Comparison of ENCODE assay signal across 8 mouse cellular contexts in the genomic region with DNA sequence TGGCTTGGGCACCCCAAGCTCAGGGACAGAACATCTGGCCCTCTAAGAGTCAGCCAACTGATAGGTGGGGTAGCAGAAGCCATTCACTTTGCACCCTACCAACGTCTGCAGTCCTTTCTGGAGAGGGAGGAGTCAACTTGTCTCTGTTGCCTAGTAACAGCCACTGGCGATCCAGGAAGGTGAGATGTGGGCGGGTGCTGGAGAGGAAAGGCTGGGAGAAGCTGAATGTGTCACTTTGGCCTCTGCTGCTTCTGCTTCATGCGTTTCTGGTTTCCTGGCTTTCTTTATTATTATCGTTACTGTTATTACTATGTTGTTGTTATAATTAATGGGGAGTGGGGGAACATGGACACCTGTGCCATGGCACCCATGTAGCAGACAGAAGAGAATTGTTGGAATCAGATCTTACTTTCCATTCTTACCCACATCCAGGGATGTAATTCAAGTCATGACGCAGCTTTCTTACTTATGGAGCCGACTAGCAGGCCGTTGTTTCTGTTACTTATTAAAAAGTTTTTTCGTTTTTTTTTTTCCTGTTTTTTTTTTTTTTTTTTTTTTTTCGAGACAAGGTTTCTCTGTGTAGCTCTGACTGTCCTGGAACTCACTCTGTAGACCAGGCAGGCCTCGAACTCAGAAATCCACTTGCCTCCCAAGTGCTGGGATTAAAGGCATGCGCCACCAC. TPM values are rescaled to one million over a fixed set of nuclear protein-coding genes. Genes with fewer than 3 reads are reported as not detected.
DNase-seq lines count a peak whose midpoint lies in the region; ATAC-seq lines count a peak whose summit lies in the region.

A gene (plus strand): TSS at position 156 of the 682 bp plus-strand sequence.

- no peaks in the 10 kb centered on the region for H3K36me3 ChIP-seq in limb, embryonic 13.5 days
- no peaks in the 10 kb centered on the region for H3K36me3 ChIP-seq in neural tube, embryonic 13.5 days

- ATAC-seq in erythroid progenitor cell, adult 5-6 weeks (replicated peaks; ENCODE audit: low FRiP score, poor library complexity, severe bottlenecking): peak; percentile 68
- no peak for ATAC-seq in limb, embryonic 13.5 days (ENCODE audit: low FRiP score, low read depth)
- no peak for ATAC-seq in neural tube, embryonic 13.5 days (ENCODE audit: low read depth)

- no peak within 1 kb of the TSS for H3K27ac ChIP-seq in limb, embryonic 13.5 days
- no peak within 1 kb of the TSS for H3K27ac ChIP-seq in neural tube, embryonic 13.5 days (replicated peaks)

- H3K4me3 ChIP-seq in limb, embryonic 13.5 days: no peak within 1 kb of the TSS
- no peak within 1 kb of the TSS for H3K4me3 ChIP-seq in neural tube, embryonic 13.5 days

- DNase-seq in layer of hippocampus, adult 18-20 months (ENCODE audit: low spot score in 2 of 2): no peak
- DNase-seq in layer of hippocampus, adult 9-10 months (ENCODE audit: low spot score): no peak
- peak; percentile 96 for DNase-seq in R1 (ENCODE audit: low read depth, low spot score)
- DNase-seq in heart, postnatal 36 days: no peak
- no peak for DNase-seq in frontal cortex, postnatal 10 days (ENCODE audit: low spot score in 2 of 2)

- no peak within 1 kb of the TSS for H3K9ac ChIP-seq in limb, embryonic 13.5 days
- H3K9ac ChIP-seq in neural tube, embryonic 13.5 days: no peak within 1 kb of the TSS

- WGBS in limb, embryonic 13.5 days: 37% methylated on average over 12 of the region's 12 CpGs
- WGBS in neural tube, embryonic 13.5 days: 50% methylated on average over 12 of the region's 12 CpGs

- H3K27me3 ChIP-seq in limb, embryonic 13.5 days: no peaks in the 10 kb centered on the region
- H3K27me3 ChIP-seq in neural tube, embryonic 13.5 days: no peaks in the 10 kb centered on the region; the same call in 1 of the 2 replicates

- intact Hi-C loops in heart, postnatal 36 days (cut with DNase I): no loop called here

- H3K4me1 ChIP-seq in limb, embryonic 13.5 days: peaks cover 12% of the 10 kb centered on the region
- peaks cover 13% of the 10 kb centered on the region for H3K4me1 ChIP-seq in neural tube, embryonic 13.5 days (replicated peaks)

- H3K4me2 ChIP-seq in limb, embryonic 13.5 days (replicated peaks): no peak within 1 kb of the TSS
- H3K4me2 ChIP-seq in neural tube, embryonic 13.5 days: no peak within 1 kb of the TSS

- H3K9me3 ChIP-seq in limb, embryonic 13.5 days: no peaks in the 10 kb centered on the region
- no peaks in the 10 kb centered on the region for H3K9me3 ChIP-seq in neural tube, embryonic 13.5 days

RNA-seq across cellular contexts. Expression of the gene that starts here (rescaled TPM):
- total RNA-seq in layer of hippocampus, adult 18-20 months (2021): 100 to 1,000 TPM; 192 to 199 TPM
- total RNA-seq in erythroid progenitor cell, adult 5-6 weeks (2015; ENCODE audit: low replicate concordance): 56.2 and 60.5 TPM in 2 replicates
- total RNA-seq in erythroid progenitor cell, adult 5-6 weeks (2017; ENCODE audit: low replicate concordance): 155 and 219 TPM in 2 replicates
- 100 to 1,000 TPM in 1 of 2 experiments, 10 to 100 TPM in 1; 87.1 to 103 TPM for total RNA-seq in heart, postnatal 36 days (2021)
- 514 and 554 TPM in 2 replicates for polyA plus RNA-seq in limb, embryonic 13.5 days (2015; fragmentation: Nextera tagmentation; extraction: Ambion mirVana)
- 338 and 380 TPM in 2 replicates for polyA plus RNA-seq in neural tube, embryonic 13.5 days (2015; fragmentation: Nextera tagmentation; extraction: Ambion mirVana)
